Mouse (Mus musculus) stomach, embryonic 14.5 days (tissue): ENCODE results near the gene Ahcy. TPM values are rescaled to one million over a fixed set of nuclear protein-coding genes. Genes with fewer than 3 reads are reported as not detected.
"Not testable (repeated sequence)": the region's sequence is repeated elsewhere in the genome, so short reads cannot be mapped to it uniquely, and the experiment has no call there.

Experiments
- ATAC-seq: fragments of 200-750 bp; cut with Nextera tagmentation; 2 replicates; pipeline ENCODE4 v1.8.0; 2017; ENCODE audit warnings: low read depth, moderate TSS enrichment; ENCODE audit not compliant: insufficient number of reproducible peaks, insufficient read depth, low FRiP score
- H3K27ac ChIP-seq: fragments of 300-500 bp; sonication (generic); 2 replicates; pipeline ENCODE4 v1.5.1; 2014; ENCODE audit warnings: mild to moderate bottlenecking, low read length, moderate library complexity, mixed read lengths
- H3K27me3 ChIP-seq: fragments of 300-500 bp; sonication (generic); 2 replicates; pipeline ENCODE4 v1.6.1; 2014; ENCODE audit warnings: low read length, control low read depth, mixed read lengths; ENCODE audit not compliant: control insufficient read depth, insufficient read depth
- H3K36me3 ChIP-seq: fragments of 300-500 bp; sonication (generic); 2 replicates; pipeline ENCODE4 v1.6.1; 2014; ENCODE audit warnings: mild to moderate bottlenecking, control low read depth, low read length, moderate library complexity, mixed read lengths; ENCODE audit not compliant: control insufficient read depth, insufficient read depth
- H3K4me1 ChIP-seq: fragments of 300-500 bp; sonication (generic); 2 replicates; pipeline ENCODE4 v1.6.1; 2014; ENCODE audit warnings: low read length, control low read depth, mixed read lengths; ENCODE audit not compliant: control insufficient read depth, insufficient read depth
- H3K4me2 ChIP-seq: fragments of 300-500 bp; sonication (generic); replicated peaks from 2 replicates; pipeline ENCODE4 v1.6.1; 2014; ENCODE audit warnings: low read depth, low read length, control low read depth
- H3K4me3 ChIP-seq: fragments of 300-500 bp; sonication (generic); 2 replicates; pipeline ENCODE4 v1.5.1; 2014; ENCODE audit warnings: low read depth, low read length, control low read depth
- H3K9ac ChIP-seq: fragments of 300-500 bp; sonication (generic); replicated peaks from 2 replicates; pipeline ENCODE4 v1.6.1; 2014; ENCODE audit warnings: low read depth, mild to moderate bottlenecking, control low read depth, low read length, moderate library complexity, mixed read lengths
- H3K9me3 ChIP-seq: fragments of 300-500 bp; sonication (generic); 2 replicates; pipeline ENCODE4 v1.6.1; 2016; ENCODE audit warnings: low read depth, low read length, control low read depth; ENCODE audit not compliant: control insufficient read depth
- WGBS: fragments of 180-500 bp; shearing (Covaris S2); extraction: QIAGEN DNeasy Blood & Tissue Kit; methylation state at CpG from one replicate; pipeline ENCODE4 v1.1.7; 2014; 5-methylcytosine and 5-hydroxymethylcytosine counted together
- polyA plus RNA-seq: library from polyadenylated mRNA; unstranded; fragments of >200 nt; fragmentation: Nextera tagmentation; extraction: Ambion mirVana; gene quantifications from 2 replicates; pipeline ENCODE4 v1.2.1, GENCODE M21; 2014

The Ahcy gene
- polyA plus RNA-seq, 1 experiment from 2014 or later = 71.9 TPM

GRCm38 (mm10) chr2:155047452-155048178 lies 26.7 kb downstream of the Ahcy start:
- H3K27ac ChIP-seq = 0 out of 2 replicates have a peak overlapping the region, but pooled peaks have one; percentile 33
- no peaks in the 10 kb centered on the region for H3K27me3 ChIP-seq
- H3K4me3 ChIP-seq = no peak overlapping the region
- no peak for ATAC-seq
- WGBS = 49% methylated on average over 7 of the region's 7 CpGs
- H3K9me3 ChIP-seq = no peaks in the 10 kb centered on the region
- 0 out of 2 replicates have a peak overlapping the region, but pooled peaks have one; percentile 7 for H3K4me2 ChIP-seq
- H3K9ac ChIP-seq = no peak overlapping the region
- 0 out of 2 replicates have a peak, but pooled peaks cover 5% of the 10 kb centered on the region for H3K4me1 ChIP-seq
- H3K36me3 ChIP-seq = no peaks in the 10 kb centered on the region

GRCm38 (mm10) chr2:155046803-155047202 lies 27.5 kb downstream of the Ahcy start:
- H3K27ac ChIP-seq = no peak overlapping the region
- no peak overlapping the region for H3K9ac ChIP-seq
- H3K4me1 ChIP-seq = 0 out of 2 replicates have a peak, but pooled peaks cover 4% of the 10 kb centered on the region
- H3K9me3 ChIP-seq = no peaks in the 10 kb centered on the region
- 87% methylated on average over 2 of the region's 2 CpGs for WGBS
- no peak overlapping the region for H3K4me3 ChIP-seq
- no peak for ATAC-seq
- no peaks in the 10 kb centered on the region for H3K27me3 ChIP-seq
- no peak overlapping the region for H3K4me2 ChIP-seq
- H3K36me3 ChIP-seq = no peaks in the 10 kb centered on the region

- no peak overlapping the region for H3K4me2 ChIP-seq
- H3K4me3 ChIP-seq = no peak overlapping the region
- H3K27me3 ChIP-seq = no peaks in the 10 kb centered on the region
- WGBS = 71% methylated on average over 3 of the region's 3 CpGs
- no peak overlapping the region for H3K9ac ChIP-seq
- no peak overlapping the region for H3K27ac ChIP-seq
- ATAC-seq = no peak
- no peaks in the 10 kb centered on the region for H3K36me3 ChIP-seq
- no peaks in the 10 kb centered on the region for H3K4me1 ChIP-seq
- no peaks in the 10 kb centered on the region for H3K9me3 ChIP-seq
Observed at GRCm38 (mm10) chr2:155045075-155045474, 29.2 kb downstream of the Ahcy start.

GRCm38 (mm10) chr2:155044542-155044941 lies 29.8 kb downstream of the Ahcy start:
- Histone ChIP-seq H3K4me3 (no peak overlapping the region), H3K4me1 (no peaks in the 10 kb centered on the region), H3K9ac (no peak overlapping the region), H3K36me3 (no peaks in the 10 kb centered on the region), H3K27ac (no peak overlapping the region), H3K27me3 (no peaks in the 10 kb centered on the region), H3K4me2 (no peak overlapping the region), H3K9me3 (no peaks in the 10 kb centered on the region)
- WGBS = 63% methylated on average over 3 of the region's 3 CpGs
- ATAC-seq = no peak

GRCm38 (mm10) chr2:155039956-155040355 lies 34.3 kb downstream of the Ahcy start:
- no peaks in the 10 kb centered on the region for H3K27me3 ChIP-seq
- no peak overlapping the region for H3K9ac ChIP-seq
- H3K4me3 ChIP-seq = no peak overlapping the region
- no peak for ATAC-seq
- no peak overlapping the region for H3K27ac ChIP-seq
- H3K9me3 ChIP-seq = no peaks in the 10 kb centered on the region
- H3K4me2 ChIP-seq = no peak overlapping the region
- no peaks in the 10 kb centered on the region for H3K36me3 ChIP-seq
- H3K4me1 ChIP-seq = no peaks in the 10 kb centered on the region
- 50% methylated on average over 4 of the region's 4 CpGs for WGBS

GRCm38 (mm10) chr2:155032938-155033710 lies 41.2 kb downstream of the Ahcy start:
- Histone ChIP-seq H3K9me3 (no peaks in the 10 kb centered on the region), H3K36me3 (no peaks in the 10 kb centered on the region), H3K4me3 (no peak overlapping the region), H3K4me1 (0 out of 2 replicates have a peak, but pooled peaks cover 4% of the 10 kb centered on the region), H3K4me2 (0 out of 2 replicates have a peak overlapping the region, but pooled peaks have one; percentile 12), H3K9ac (no peak overlapping the region), H3K27ac (peak overlapping the region; percentile 39; the same call in 1 of the 2 replicates), H3K27me3 (no peaks in the 10 kb centered on the region)
- WGBS = 26% methylated on average over 19 of the region's 19 CpGs
- peak; percentile 49; the same call in 1 of the 2 replicates for ATAC-seq

- 43% methylated on average over 7 of the region's 7 CpGs for WGBS
Observed at GRCm38 (mm10) chr2:155030831-155031230, 43.5 kb downstream of the Ahcy start.

GRCm38 (mm10) chr2:155020247-155020826 lies 54.0 kb downstream of the Ahcy start:
- H3K36me3 ChIP-seq, H3K27ac ChIP-seq, H3K4me1 ChIP-seq, ATAC-seq, H3K4me3 ChIP-seq, H3K9ac ChIP-seq, H3K27me3 ChIP-seq, H3K4me2 ChIP-seq, H3K9me3 ChIP-seq: not testable (repeated sequence)
- 45% methylated on average over 20 of the region's 20 CpGs for WGBS

More at GRCm38 (mm10) chr2:155030831-155031230, 43.5 kb downstream of the Ahcy start:
- no peaks in the 10 kb centered on the region for H3K27me3 ChIP-seq
- H3K9ac ChIP-seq = no peak overlapping the region
- H3K36me3 ChIP-seq = no peaks in the 10 kb centered on the region
- H3K9me3 ChIP-seq = no peaks in the 10 kb centered on the region
- no peak overlapping the region for H3K27ac ChIP-seq
- no peak overlapping the region for H3K4me3 ChIP-seq
- 0 out of 2 replicates have a peak, but pooled peaks cover 4% of the 10 kb centered on the region for H3K4me1 ChIP-seq
- H3K4me2 ChIP-seq = no peak overlapping the region
- no peak for ATAC-seq
